Mouse (Mus musculus) midbrain, embryonic 13.5 days (tissue): ENCODE results near the gene Gm6460. TPM values are rescaled to one million over a fixed set of nuclear protein-coding genes. Genes with fewer than 3 reads are reported as not detected.
"Not testable (repeated sequence)": the region's sequence is repeated elsewhere in the genome, so short reads cannot be mapped to it uniquely, and the experiment has no call there.

ENCODE experiments used
- ATAC-seq: fragments of 200-750 bp; cut with Nextera tagmentation; 2 replicates; pipeline ENCODE4 v1.8.0; 2017; ENCODE audit warnings: mild to moderate bottlenecking, moderate TSS enrichment, moderate library complexity
- H3K27ac ChIP-seq: fragments of 300-500 bp; sonication (generic); 2 replicates; pipeline ENCODE4 v1.5.1; 2015; ENCODE audit warnings: inconsistent platforms, mild to moderate bottlenecking, moderate library complexity
- H3K27me3 ChIP-seq: fragments of 300-500 bp; sonication (generic); 2 replicates; pipeline ENCODE4 v1.6.1; 2015; ENCODE audit warnings: mild to moderate bottlenecking, inconsistent platforms
- H3K36me3 ChIP-seq: fragments of 300-500 bp; sonication (generic); 2 replicates; pipeline ENCODE4 v1.6.1; 2015; ENCODE audit warnings: mild to moderate bottlenecking, inconsistent platforms
- H3K4me1 ChIP-seq: fragments of 300-500 bp; sonication (generic); replicated peaks from 2 replicates; pipeline ENCODE4 v1.6.1; 2015; ENCODE audit warnings: inconsistent platforms
- H3K4me2 ChIP-seq: fragments of 300-500 bp; sonication (generic); replicated peaks from 2 replicates; pipeline ENCODE4 v1.6.1; 2015; ENCODE audit warnings: moderate library complexity, mild to moderate bottlenecking, inconsistent platforms
- H3K4me3 ChIP-seq: fragments of 300-500 bp; sonication (generic); replicated peaks from 2 replicates; pipeline ENCODE4 v1.5.1; 2015; ENCODE audit warnings: mild to moderate bottlenecking, inconsistent platforms
- H3K9ac ChIP-seq: fragments of 300-500 bp; sonication (generic); replicated peaks from 2 replicates; pipeline ENCODE4 v1.6.1; 2015; ENCODE audit warnings: mild to moderate bottlenecking, inconsistent platforms
- H3K9me3 ChIP-seq: fragments of 300-500 bp; sonication (generic); 2 replicates; pipeline ENCODE4 v1.6.1; 2016; ENCODE audit warnings: mild to moderate bottlenecking, inconsistent platforms
- WGBS: fragments of 180-500 bp; shearing (Covaris S2); methylation state at CpG from one replicate; pipeline ENCODE4 v1.1.7; 2015; 5-methylcytosine and 5-hydroxymethylcytosine counted together
- polyA plus RNA-seq: library from polyadenylated mRNA; unstranded; fragments of >200 nt; fragmentation: Nextera tagmentation; extraction: Ambion mirVana; gene quantifications from 2 replicates; pipeline ENCODE4 v1.2.1, GENCODE M21; 2015

Gm6460 gene
- polyA plus RNA-seq, result not detected in 2 replicates

DNA sequence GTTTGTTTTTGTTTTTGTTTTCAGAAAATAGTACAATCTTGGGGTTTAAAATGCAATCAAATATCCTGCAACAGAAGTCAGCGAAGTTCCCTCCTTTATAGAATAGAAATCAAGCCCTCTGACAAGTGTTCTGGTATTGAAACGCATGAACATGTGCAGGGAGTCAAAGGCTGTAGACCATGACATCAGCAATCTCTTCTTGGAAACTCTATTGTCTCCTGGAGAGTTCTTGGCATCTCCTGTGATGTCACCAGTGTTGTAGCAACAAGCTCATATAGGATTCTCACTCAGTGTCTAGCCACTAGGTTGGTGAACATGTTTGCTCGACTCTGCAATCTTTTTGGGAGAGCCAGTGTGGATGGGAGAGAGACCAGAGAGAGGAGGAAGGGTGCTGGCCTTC lies at the start of gene Gm6460:
Gene Gm6460, plus strand, starts transcription at position 301 of the 400 bp plus-strand sequence.
- H3K27ac ChIP-seq, H3K9ac ChIP-seq, H3K9me3 ChIP-seq, H3K4me2 ChIP-seq, H3K27me3 ChIP-seq, H3K4me3 ChIP-seq, ATAC-seq, H3K36me3 ChIP-seq, H3K4me1 ChIP-seq: not testable (repeated sequence)
- WGBS, result no CpG with 5 or more reads among the region's 3 CpGs

Other genes with a start within 250 kb of the Gm6460 start
- not detected in 2 replicates for gene Gm8897, start 178.5 kb upstream of the Gm6460 start, polyA plus RNA-seq
- not detected in 2 replicates for gene Gm8906, start 92.2 kb upstream of the Gm6460 start, polyA plus RNA-seq
- gene Gm8922, start 87.0 kb downstream of the Gm6460 start, polyA plus RNA-seq, result not detected in 2 replicates
- gene Gm8926, start 175.6 kb downstream of the Gm6460 start, polyA plus RNA-seq, result not detected in 2 replicates